Mouse (Mus musculus) limb, embryonic 10.5 days (tissue): Measurements from ENCODE around the gene Pmvk. TPM values are rescaled to one million over a fixed set of nuclear protein-coding genes. Genes with fewer than 3 reads are reported as not detected.

Experiments
- DNase-seq: peaks from one replicate; pipeline ENCODE4 v3.0.0-alpha.2; 2017; ENCODE audit warnings: low spot score
- H3K27ac ChIP-seq: fragments of 300-500 bp; sonication (generic); 2 replicates; pipeline ENCODE4 v1.5.1; 2016; ENCODE audit warnings: mild to moderate bottlenecking
- H3K27me3 ChIP-seq: fragments of 300-500 bp; sonication (generic); 2 replicates; pipeline ENCODE4 v1.6.1; 2016; ENCODE audit warnings: low read depth, mild to moderate bottlenecking; ENCODE audit not compliant: poor library complexity, severe bottlenecking
- H3K36me3 ChIP-seq: fragments of 300-500 bp; sonication (generic); 2 replicates; pipeline ENCODE4 v1.6.1; 2016; ENCODE audit warnings: mild to moderate bottlenecking, moderate library complexity
- H3K4me1 ChIP-seq: fragments of 300-500 bp; sonication (generic); 2 replicates; pipeline ENCODE4 v1.6.1; 2016
- H3K4me3 ChIP-seq: fragments of 300-500 bp; sonication (generic); 2 replicates; pipeline ENCODE4 v1.5.1; 2016; ENCODE audit warnings: mild to moderate bottlenecking, moderate library complexity
- H3K9me3 ChIP-seq: fragments of 300-500 bp; sonication (generic); replicated peaks from 2 replicates; pipeline ENCODE4 v1.6.1; 2016; ENCODE audit warnings: mild to moderate bottlenecking
- WGBS: fragments of 180-500 bp; shearing (Covaris S2); methylation state at CpG from one replicate; pipeline ENCODE4 v1.1.7; 2016; 5-methylcytosine and 5-hydroxymethylcytosine counted together
- polyA plus RNA-seq: library from polyadenylated mRNA; unstranded; fragments of >200 nt; fragmentation: Nextera tagmentation; extraction: Ambion mirVana; gene quantifications from 2 replicates; pipeline ENCODE4 v1.2.1, GENCODE M21; 2016

Gene Pmvk
- polyA plus RNA-seq, 1 experiment from 2014 or later: 65.9 TPM

GRCm38 (mm10) chr3:89458965-89459807 is 4.8 kb downstream of the Pmvk start:
- Histone ChIP-seq H3K4me1 (peaks cover 29% of the 10 kb centered on the region), H3K27me3 (no peaks in the 10 kb centered on the region), H3K36me3 (peaks cover 8% of the 10 kb centered on the region), H3K9me3 (no peaks in the 10 kb centered on the region), H3K4me3 (peak overlapping the region; percentile 57), H3K27ac (peak overlapping the region; percentile 90)
- peak; percentile 96 for DNase-seq
- under 1% methylated on average over 36 of the region's 36 CpGs for WGBS

- Histone ChIP-seq H3K9me3 (no peaks in the 10 kb centered on the region), H3K27ac (no peak overlapping the region; the same call in 1 of the 2 replicates), H3K4me3 (no peak overlapping the region)
Observed at GRCm38 (mm10) chr3:89468268-89468667, 13.9 kb downstream of the Pmvk start.

GRCm38 (mm10) chr3:89472280-89472679 is 17.9 kb downstream of the Pmvk start:
- no peak for DNase-seq
- no peaks in the 10 kb centered on the region for H3K9me3 ChIP-seq
- H3K27ac ChIP-seq: no peak overlapping the region
- no peaks in the 10 kb centered on the region for H3K4me1 ChIP-seq
- WGBS: 82% methylated on average over 7 of the region's 7 CpGs
- H3K4me3 ChIP-seq: no peak overlapping the region
- no peaks in the 10 kb centered on the region for H3K27me3 ChIP-seq
- peaks cover 28% of the 10 kb centered on the region for H3K36me3 ChIP-seq

More at GRCm38 (mm10) chr3:89468268-89468667, 13.9 kb downstream of the Pmvk start:
- WGBS: 55% methylated on average over 4 of the region's 4 CpGs
- no peak for DNase-seq
- peaks cover 42% of the 10 kb centered on the region for H3K36me3 ChIP-seq
- H3K27me3 ChIP-seq: no peaks in the 10 kb centered on the region
- no peaks in the 10 kb centered on the region for H3K4me1 ChIP-seq

- 78% methylated on average over 6 of the region's 6 CpGs for WGBS
- Histone ChIP-seq H3K36me3 (peaks cover 12% of the 10 kb centered on the region), H3K27me3 (no peaks in the 10 kb centered on the region), H3K4me3 (no peak overlapping the region), H3K4me1 (no peaks in the 10 kb centered on the region), H3K27ac (no peak overlapping the region), H3K9me3 (no peaks in the 10 kb centered on the region)
- no peak for DNase-seq
Observed at GRCm38 (mm10) chr3:89473838-89474237, 19.5 kb downstream of the Pmvk start.

GRCm38 (mm10) chr3:89479055-89479454 is 24.7 kb downstream of the Pmvk start:
- Histone ChIP-seq H3K9me3 (no peaks in the 10 kb centered on the region), H3K4me1 (no peaks in the 10 kb centered on the region), H3K4me3 (no peak overlapping the region), H3K27me3 (no peaks in the 10 kb centered on the region), H3K27ac (no peak overlapping the region), H3K36me3 (no peaks in the 10 kb centered on the region)
- 76% methylated on average over 6 of the region's 6 CpGs for WGBS
- DNase-seq: no peak

- DNase-seq: peak; percentile 50
- WGBS: 45% methylated on average over 2 of the region's 2 CpGs
- H3K27me3 ChIP-seq: no peaks in the 10 kb centered on the region
- no peak overlapping the region for H3K27ac ChIP-seq
- no peak overlapping the region for H3K4me3 ChIP-seq
- H3K4me1 ChIP-seq: peaks cover 7% of the 10 kb centered on the region; the same call in 1 of the 2 replicates
- H3K36me3 ChIP-seq: no peaks in the 10 kb centered on the region
- no peaks in the 10 kb centered on the region for H3K9me3 ChIP-seq
Observed at GRCm38 (mm10) chr3:89481488-89481887, 27.1 kb downstream of the Pmvk start.

GRCm38 (mm10) chr3:89482249-89482648 is 27.9 kb downstream of the Pmvk start:
- no peak for DNase-seq
- Histone ChIP-seq H3K36me3 (no peaks in the 10 kb centered on the region), H3K4me1 (peaks cover 7% of the 10 kb centered on the region; the same call in 1 of the 2 replicates), H3K4me3 (no peak overlapping the region), H3K27me3 (no peaks in the 10 kb centered on the region), H3K9me3 (no peaks in the 10 kb centered on the region), H3K27ac (no peak overlapping the region)
- WGBS: 89% methylated on average over 5 of the region's 5 CpGs

GRCm38 (mm10) chr3:89484766-89485524 is 30.6 kb downstream of the Pmvk start:
- H3K4me3 ChIP-seq: peak overlapping the region; percentile 24
- no peaks in the 10 kb centered on the region for H3K27me3 ChIP-seq
- no peaks in the 10 kb centered on the region for H3K9me3 ChIP-seq
- H3K36me3 ChIP-seq: no peaks in the 10 kb centered on the region
- no peak overlapping the region for H3K27ac ChIP-seq
- peak; percentile 88 for DNase-seq
- WGBS: 24% methylated on average over 24 of the region's 24 CpGs
- peaks cover 7% of the 10 kb centered on the region; the same call in 1 of the 2 replicates for H3K4me1 ChIP-seq

- Histone ChIP-seq H3K9me3 (no peaks in the 10 kb centered on the region), H3K4me3 (no peak overlapping the region), H3K36me3 (no peaks in the 10 kb centered on the region), H3K27me3 (no peaks in the 10 kb centered on the region), H3K27ac (no peak overlapping the region), H3K4me1 (peaks cover 7% of the 10 kb centered on the region; the same call in 1 of the 2 replicates)
- 90% methylated on average over 8 of the region's 8 CpGs for WGBS
- no peak for DNase-seq
Observed at GRCm38 (mm10) chr3:89486111-89486510, 31.8 kb downstream of the Pmvk start.

GRCm38 (mm10) chr3:89486916-89487702 is 32.8 kb downstream of the Pmvk start:
- H3K27ac ChIP-seq: no peak overlapping the region
- no peaks in the 10 kb centered on the region for H3K9me3 ChIP-seq
- no peaks in the 10 kb centered on the region for H3K36me3 ChIP-seq
- no peak for DNase-seq
- no peaks in the 10 kb centered on the region for H3K27me3 ChIP-seq
- WGBS: 75% methylated on average over 20 of the region's 20 CpGs
- H3K4me1 ChIP-seq: peaks cover 14% of the 10 kb centered on the region
- H3K4me3 ChIP-seq: no peak overlapping the region

GRCm38 (mm10) chr3:89490790-89491189 is 36.4 kb downstream of the Pmvk start:
- peaks cover 24% of the 10 kb centered on the region for H3K4me1 ChIP-seq
- no peaks in the 10 kb centered on the region for H3K36me3 ChIP-seq
- H3K27me3 ChIP-seq: no peaks in the 10 kb centered on the region
- no peak overlapping the region for H3K27ac ChIP-seq
- no peak overlapping the region for H3K4me3 ChIP-seq
- no peak for DNase-seq
- H3K9me3 ChIP-seq: no peaks in the 10 kb centered on the region
- WGBS: 90% methylated on average over 3 of the region's 3 CpGs

GRCm38 (mm10) chr3:89491559-89491958 is 37.2 kb downstream of the Pmvk start:
- WGBS: 85% methylated on average over 5 of the region's 5 CpGs
- H3K4me3 ChIP-seq: no peak overlapping the region
- no peak for DNase-seq
- H3K9me3 ChIP-seq: no peaks in the 10 kb centered on the region
- no peaks in the 10 kb centered on the region for H3K36me3 ChIP-seq
- H3K27me3 ChIP-seq: no peaks in the 10 kb centered on the region
- peaks cover 24% of the 10 kb centered on the region for H3K4me1 ChIP-seq
- H3K27ac ChIP-seq: no peak overlapping the region
